In the genomic region with DNA sequence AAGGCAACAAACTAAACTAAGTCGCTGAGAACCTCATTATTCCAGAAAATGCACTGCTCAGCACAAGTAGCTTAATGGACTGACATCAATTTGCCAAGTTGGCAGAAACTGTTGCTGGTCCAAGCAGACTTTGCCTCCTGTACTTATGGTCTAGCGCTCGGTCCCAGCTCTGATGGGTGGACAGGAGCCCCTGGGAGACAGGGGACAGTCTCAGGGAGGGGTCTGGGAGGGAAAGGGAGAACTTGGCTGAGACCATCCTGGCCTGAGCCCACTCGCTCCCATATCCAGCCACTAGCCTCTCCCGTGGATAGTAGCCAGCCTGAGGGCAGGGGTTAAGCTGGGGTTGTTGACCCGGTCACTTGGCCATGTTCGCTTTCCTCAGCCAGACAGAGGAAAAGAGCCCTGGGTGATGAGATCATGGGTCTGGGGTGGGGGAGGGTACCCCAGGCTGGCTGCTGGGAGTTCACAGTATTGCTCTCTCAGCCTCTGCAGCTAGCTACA, we compare ENCODE assay signal across 8 mouse cellular contexts. TPM values are rescaled to one million over a fixed set of nuclear protein-coding genes. Genes with fewer than 3 reads are reported as not detected.
DNase-seq lines count a peak whose midpoint lies in the region; ATAC-seq lines count a peak whose summit lies in the region.

No protein-coding gene starts in this region.

- peaks cover 3% of the 10 kb centered on the region for H3K4me1 ChIP-seq in embryonic facial prominence, embryonic 11.5 days (ENCODE audit: control insufficient read depth, insufficient read depth, low read length)
- H3K4me1 ChIP-seq in heart, embryonic 13.5 days, result peaks cover 90% of the 10 kb centered on the region
- peaks cover 73% of the 10 kb centered on the region for H3K4me1 ChIP-seq in kidney, embryonic 16.5 days (ENCODE audit: insufficient read depth, low read length)

- H3K9me3 ChIP-seq in embryonic facial prominence, embryonic 11.5 days (replicated peaks; ENCODE audit: control insufficient read depth, low read length), result no peaks in the 10 kb centered on the region
- H3K9me3 ChIP-seq in heart, embryonic 13.5 days, result no peaks in the 10 kb centered on the region
- no peaks in the 10 kb centered on the region for H3K9me3 ChIP-seq in kidney, embryonic 16.5 days (ENCODE audit: low read length)

- no peak for ATAC-seq in embryonic facial prominence, embryonic 11.5 days (replicated peaks; ENCODE audit: insufficient number of reproducible peaks, low FRiP score, low TSS enrichment, low read depth)
- no peak for ATAC-seq in heart, embryonic 13.5 days (ENCODE audit: extremely low read depth, insufficient number of reproducible peaks, low FRiP score, low TSS enrichment)
- no peak for ATAC-seq in kidney, embryonic 16.5 days (ENCODE audit: low FRiP score, low TSS enrichment)

- H3K9ac ChIP-seq in embryonic facial prominence, embryonic 11.5 days (replicated peaks; ENCODE audit: low read length), result 0 out of 2 replicates have a peak overlapping the region, but pooled peaks have one; percentile 15
- peak overlapping the region; percentile 48 for H3K9ac ChIP-seq in heart, embryonic 13.5 days
- peak overlapping the region; percentile 27; the same call in 1 of the 2 replicates for H3K9ac ChIP-seq in kidney, embryonic 16.5 days (replicated peaks; ENCODE audit: low read length)

- H3K27me3 ChIP-seq in embryonic facial prominence, embryonic 11.5 days (ENCODE audit: control insufficient read depth, insufficient read depth, low read length), result peaks cover 2% of the 10 kb centered on the region; the same call in 1 of the 2 replicates
- no peaks in the 10 kb centered on the region for H3K27me3 ChIP-seq in heart, embryonic 13.5 days (replicated peaks)
- no peaks in the 10 kb centered on the region for H3K27me3 ChIP-seq in kidney, embryonic 16.5 days (ENCODE audit: insufficient read depth, low read length)

- no peaks in the 10 kb centered on the region for H3K36me3 ChIP-seq in embryonic facial prominence, embryonic 11.5 days (replicated peaks; ENCODE audit: control insufficient read depth, insufficient read depth, low read depth, low read length)
- no peaks in the 10 kb centered on the region for H3K36me3 ChIP-seq in heart, embryonic 13.5 days
- no peaks in the 10 kb centered on the region for H3K36me3 ChIP-seq in kidney, embryonic 16.5 days (ENCODE audit: insufficient read depth, low read length)

- H3K4me2 ChIP-seq in embryonic facial prominence, embryonic 11.5 days (ENCODE audit: low read depth, low read length), result no peak overlapping the region
- peak overlapping the region; percentile 38 for H3K4me2 ChIP-seq in heart, embryonic 13.5 days
- peak overlapping the region; percentile 28 for H3K4me2 ChIP-seq in kidney, embryonic 16.5 days (replicated peaks; ENCODE audit: low read depth, low read length)

- DNase-seq in adipocyte (ENCODE audit: low spot score), result peak; percentile 87
- peak; percentile 34 for DNase-seq in embryonic facial prominence, embryonic 11.5 days (ENCODE audit: low spot score)
- peak; percentile 67 for DNase-seq in lung, postnatal 14 days
- peak; percentile 47 for DNase-seq in urinary bladder, adult 2 months (ENCODE audit: low spot score)
- no peak for DNase-seq in frontal cortex, postnatal 25 days (ENCODE audit: low spot score in 2 of 2)
- DNase-seq in thymus, postnatal 36 days, result no peak

- no peak overlapping the region; the same call in 1 of the 2 replicates for H3K27ac ChIP-seq in embryonic facial prominence, embryonic 11.5 days (replicated peaks; ENCODE audit: low read depth, low read length)
- H3K27ac ChIP-seq in heart, embryonic 13.5 days (replicated peaks), result peak overlapping the region; percentile 76
- peak overlapping the region; percentile 75 for H3K27ac ChIP-seq in kidney, embryonic 16.5 days (ENCODE audit: low read length)

- no peak overlapping the region for H3K4me3 ChIP-seq in embryonic facial prominence, embryonic 11.5 days (ENCODE audit: low read depth, low read length)
- H3K4me3 ChIP-seq in heart, embryonic 13.5 days, result no peak overlapping the region
- H3K4me3 ChIP-seq in kidney, embryonic 16.5 days (ENCODE audit: low read length), result no peak overlapping the region

- WGBS in embryonic facial prominence, embryonic 11.5 days, result 35% methylated on average over 7 of the region's 7 CpGs
- WGBS in heart, embryonic 13.5 days, result 40% methylated on average over 7 of the region's 7 CpGs
- WGBS in kidney, embryonic 16.5 days, result 21% methylated on average over 7 of the region's 7 CpGs

RNA-seq across cellular contexts. Expression of gene Per2, which starts 3.4 kb away (rescaled TPM):
- polyA plus RNA-seq in embryonic facial prominence, embryonic 11.5 days (2014; fragmentation: Nextera tagmentation; extraction: Ambion mirVana), result 0.97 and 1.2 TPM in 2 replicates
- polyA plus RNA-seq in heart, embryonic 13.5 days (2015; fragmentation: Nextera tagmentation; extraction: Ambion mirVana), result 2.7 and 3.1 TPM in 2 replicates
- polyA plus RNA-seq in kidney, embryonic 16.5 days (2015; fragmentation: Nextera tagmentation; extraction: Ambion mirVana), result 4.2 and 4.6 TPM in 2 replicates
- 32.2 and 32.9 TPM in 2 replicates for polyA plus RNA-seq in urinary bladder, adult 2 months (2012; rRNA removed)

RNA-seq across cellular contexts. Expression of gene Traf3ip1, which starts 38.7 kb away (rescaled TPM):
- polyA plus RNA-seq in embryonic facial prominence, embryonic 11.5 days (2014; fragmentation: Nextera tagmentation; extraction: Ambion mirVana), result 7.2 and 8.4 TPM in 2 replicates
- polyA plus RNA-seq in heart, embryonic 13.5 days (2015; fragmentation: Nextera tagmentation; extraction: Ambion mirVana), result 3.8 and 4.3 TPM in 2 replicates
- polyA plus RNA-seq in kidney, embryonic 16.5 days (2015; fragmentation: Nextera tagmentation; extraction: Ambion mirVana), result 10.7 and 11.3 TPM in 2 replicates
- 11.7 and 12.0 TPM in 2 replicates for polyA plus RNA-seq in urinary bladder, adult 2 months (2012; rRNA removed)

RNA-seq across cellular contexts. Expression of gene Hes6, which starts 41.9 kb away (rescaled TPM):
- polyA plus RNA-seq in embryonic facial prominence, embryonic 11.5 days (2014; fragmentation: Nextera tagmentation; extraction: Ambion mirVana), result 112 and 126 TPM in 2 replicates
- 61.5 and 70.9 TPM in 2 replicates for polyA plus RNA-seq in heart, embryonic 13.5 days (2015; fragmentation: Nextera tagmentation; extraction: Ambion mirVana)
- 69.0 and 72.2 TPM in 2 replicates for polyA plus RNA-seq in kidney, embryonic 16.5 days (2015; fragmentation: Nextera tagmentation; extraction: Ambion mirVana)
- polyA plus RNA-seq in urinary bladder, adult 2 months (2012; rRNA removed), result 24.5 and 29.0 TPM in 2 replicates

RNA-seq across cellular contexts. Expression of gene Ilkap, which starts 57.1 kb away (rescaled TPM):
- polyA plus RNA-seq in embryonic facial prominence, embryonic 11.5 days (2014; fragmentation: Nextera tagmentation; extraction: Ambion mirVana), result 178 and 193 TPM in 2 replicates
- polyA plus RNA-seq in heart, embryonic 13.5 days (2015; fragmentation: Nextera tagmentation; extraction: Ambion mirVana), result 92.0 and 107 TPM in 2 replicates
- 140 and 143 TPM in 2 replicates for polyA plus RNA-seq in kidney, embryonic 16.5 days (2015; fragmentation: Nextera tagmentation; extraction: Ambion mirVana)
- polyA plus RNA-seq in urinary bladder, adult 2 months (2012; rRNA removed), result 80.1 and 82.9 TPM in 2 replicates

Comparison
In these comparisons a context has a peak if more than half of its experiments do, and no peak if none do; other contexts are left out.
1. DNase-seq: peak in adipocyte (single experiment), embryonic facial prominence, embryonic 11.5 days (single experiment), lung, postnatal 14 days (single experiment) and urinary bladder, adult 2 months (single experiment); none in frontal cortex, postnatal 25 days (0 of 2) and thymus, postnatal 36 days (0 of 2).
2. Peak in every context shown above with its lines, with median percentiles within 50 percentile points of each other: H3K9ac ChIP-seq.